Mouse (Mus musculus): Measurements from ENCODE around the gene Rab5if.

DNA sequence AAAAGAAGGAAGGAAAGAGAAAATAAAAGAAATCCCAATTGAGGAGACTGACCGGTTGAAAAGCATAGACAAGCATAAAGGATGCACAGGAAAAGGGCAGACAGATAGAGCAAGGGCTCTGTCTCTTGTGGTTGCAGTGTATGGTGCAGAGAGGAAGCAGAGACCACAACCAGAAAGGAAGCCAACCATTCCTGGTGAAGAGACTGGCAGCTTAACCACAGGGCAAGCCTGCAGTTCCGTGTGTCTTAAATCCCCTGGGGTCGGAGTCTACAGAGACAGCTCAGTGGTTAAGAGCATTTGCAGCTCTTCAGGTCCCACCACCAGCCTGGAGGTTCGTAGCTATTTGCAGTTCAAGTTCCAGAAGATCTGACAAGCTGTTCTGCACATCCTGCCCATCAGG, 55.6 kb downstream of the Rab5if start:
- no peak for TF ChIP-seq CTCF (IDR thresholded peaks at IDR 0.05; ENCODE audit: control insufficient read depth, insufficient read depth, insufficient replicate concordance, low read depth, low read length)
- no peak for TF ChIP-seq POLR2A (IDR thresholded peaks at IDR 0.05; ENCODE audit: control insufficient read depth, low read depth, low read length)

Measured in testis, adult 2 months (tissue).